Mouse (Mus musculus) liver, embryonic 15.5 days (tissue): ENCODE data around the gene Mxra8. TPM values are rescaled to one million over a fixed set of nuclear protein-coding genes. Genes with fewer than 3 reads are reported as not detected.
A peak's percentile ranks its signal among the peaks of the same experiment; 100 is the strongest.

Experiments
- ATAC-seq: fragments of 200-750 bp; cut with Nextera tagmentation; 2 replicates; pipeline ENCODE4 v1.8.0; 2017; ENCODE audit warnings: moderate number of reproducible peaks, mild to moderate bottlenecking, moderate library complexity; ENCODE audit not compliant: insufficient read depth
- H3K27ac ChIP-seq: fragments of 300-500 bp; sonication (generic); replicated peaks from 2 replicates; pipeline ENCODE4 v1.5.1; 2015; ENCODE audit warnings: mild to moderate bottlenecking, inconsistent platforms
- H3K27me3 ChIP-seq: fragments of 300-500 bp; sonication (generic); 2 replicates; pipeline ENCODE4 v1.6.1; 2015; ENCODE audit warnings: mild to moderate bottlenecking, inconsistent platforms
- H3K36me3 ChIP-seq: fragments of 300-500 bp; sonication (generic); replicated peaks from 2 replicates; pipeline ENCODE4 v1.6.1; 2015; ENCODE audit warnings: moderate library complexity, mild to moderate bottlenecking, inconsistent platforms
- H3K4me1 ChIP-seq: fragments of 300-500 bp; sonication (generic); replicated peaks from 2 replicates; pipeline ENCODE4 v1.6.1; 2015; ENCODE audit warnings: inconsistent platforms
- H3K4me2 ChIP-seq: fragments of 300-500 bp; sonication (generic); 2 replicates; pipeline ENCODE4 v1.6.1; 2015; ENCODE audit warnings: moderate library complexity, mild to moderate bottlenecking, inconsistent platforms
- H3K4me3 ChIP-seq: fragments of 300-500 bp; sonication (generic); replicated peaks from 2 replicates; pipeline ENCODE4 v1.5.1; 2015; ENCODE audit warnings: mild to moderate bottlenecking, inconsistent platforms
- H3K9ac ChIP-seq: fragments of 300-500 bp; sonication (generic); 2 replicates; pipeline ENCODE4 v1.6.1; 2015; ENCODE audit warnings: moderate library complexity, mild to moderate bottlenecking, inconsistent platforms
- H3K9me3 ChIP-seq: fragments of 300-500 bp; sonication (generic); replicated peaks from 2 replicates; pipeline ENCODE4 v1.6.1; 2016; ENCODE audit warnings: inconsistent platforms
- WGBS: fragments of 180-500 bp; shearing (Covaris S2); methylation state at CpG from one replicate; pipeline ENCODE4 v1.1.7; 2015; ENCODE audit warnings: mixed read lengths; ENCODE audit not compliant: insufficient replicate concordance; 5-methylcytosine and 5-hydroxymethylcytosine counted together
- polyA plus RNA-seq: library from polyadenylated mRNA; unstranded; fragments of >200 nt; fragmentation: Nextera tagmentation; extraction: Ambion mirVana; gene quantifications from 2 replicates; pipeline ENCODE4 v1.2.1, GENCODE M21; 2015

Gene Mxra8
- polyA plus RNA-seq: 7.7 and 9.9 TPM in 2 replicates

DNA sequence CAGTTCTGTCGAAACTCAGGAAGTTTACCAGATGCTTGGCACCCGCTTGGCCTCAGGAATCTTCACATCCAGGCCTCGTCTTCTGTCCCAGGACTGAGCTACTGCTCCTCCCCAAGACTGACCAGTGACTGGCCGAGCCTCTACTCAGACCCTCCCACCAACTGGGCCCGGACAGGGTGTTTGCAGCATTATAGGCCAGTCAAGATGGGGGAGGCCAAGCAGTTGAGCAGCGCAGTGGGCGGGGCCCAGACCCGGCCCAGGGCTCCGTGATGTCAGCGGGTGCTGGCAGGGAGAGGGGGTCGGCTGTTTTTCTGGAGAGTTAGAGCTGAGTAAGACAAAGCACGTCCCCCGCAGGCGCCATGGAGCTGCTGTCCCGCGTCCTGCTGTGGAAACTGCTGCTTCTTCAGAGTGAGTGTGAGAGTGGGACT is at the start of gene Mxra8:
Mxra8 (plus strand) TSS at position 198 of the 428 bp plus-strand sequence.
- Histone ChIP-seq H3K27me3 (peaks cover 40% of the 10 kb centered on the region), H3K9me3 (no peaks in the 10 kb centered on the region), H3K27ac (peak within 1 kb of the TSS; percentile 33), H3K9ac (0 out of 2 replicates have a peak within 1 kb of the TSS, but pooled peaks have one; percentile 57), H3K4me1 (peaks cover 34% of the 10 kb centered on the region), H3K4me3 (peak within 1 kb of the TSS; percentile 60), H3K4me2 (peak within 1 kb of the TSS; percentile 87), H3K36me3 (no peaks in the 10 kb centered on the region)
- 28% methylated on average over 16 of the region's 16 CpGs for WGBS
- ATAC-seq: peak; percentile 32

DNA sequence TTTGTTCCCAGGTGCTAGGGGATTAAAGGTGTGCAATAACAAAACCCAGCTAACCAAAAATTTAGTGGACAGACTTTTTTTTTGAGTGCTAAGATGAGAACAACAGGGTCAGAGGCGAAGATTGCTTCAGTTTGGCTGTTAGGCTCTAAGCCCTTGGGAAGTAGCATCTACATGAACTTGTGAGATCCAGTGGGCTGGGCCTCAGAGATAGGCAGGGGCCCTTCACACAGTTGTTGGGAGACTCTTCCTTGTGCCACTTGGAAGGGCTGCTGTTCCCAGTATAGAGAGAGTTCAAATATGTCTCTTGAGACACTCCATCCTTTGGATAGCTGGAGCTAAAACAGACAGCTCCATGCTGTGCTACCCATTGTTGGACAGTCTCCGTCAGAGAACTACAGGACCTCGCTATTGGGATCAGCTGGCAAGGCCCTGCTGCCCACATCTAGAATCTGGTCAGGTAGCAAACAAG is 49.4 kb upstream of the Mxra8 start, which contains the start of gene Ankrd65:
Ankrd65 (plus strand) TSS at position 419 of the 469 bp plus-strand sequence.
- Histone ChIP-seq H3K9ac (no peak within 1 kb of the TSS), H3K4me3 (no peak within 1 kb of the TSS), H3K9me3 (no peaks in the 10 kb centered on the region), H3K4me2 (no peak within 1 kb of the TSS), H3K4me1 (peaks cover 21% of the 10 kb centered on the region), H3K27ac (no peak within 1 kb of the TSS), H3K27me3 (peaks cover 17% of the 10 kb centered on the region), H3K36me3 (no peaks in the 10 kb centered on the region)
- ATAC-seq: no peak
- WGBS: 67% methylated on average over 3 of the region's 3 CpGs

DNA sequence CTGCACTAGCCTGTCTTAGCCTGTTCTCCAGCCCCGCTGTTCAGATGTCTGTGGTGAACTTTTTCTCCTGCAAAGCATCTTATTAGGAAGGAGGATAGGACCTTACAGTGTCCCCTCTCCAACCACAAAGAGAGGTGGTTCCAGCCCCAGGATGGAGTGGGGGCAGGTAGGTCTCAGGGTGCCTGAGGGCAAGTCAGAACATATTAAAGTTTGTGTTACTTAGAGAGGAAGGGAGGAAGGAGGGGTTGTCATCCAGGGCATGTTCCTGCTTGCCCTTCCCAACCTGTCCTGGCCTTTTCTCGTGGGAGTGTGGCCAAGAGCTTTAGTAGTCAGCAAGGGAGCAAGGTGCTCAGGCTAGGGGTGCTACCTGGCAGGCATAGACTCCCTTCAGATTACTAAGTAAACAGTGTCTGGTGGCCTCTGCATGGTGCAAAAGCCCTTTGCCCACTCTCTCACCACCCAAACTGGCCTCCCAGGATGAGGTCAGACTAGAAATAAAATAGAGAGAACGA is 48.8 kb upstream of the Mxra8 start:
- H3K36me3 ChIP-seq: no peaks in the 10 kb centered on the region
- H3K27ac ChIP-seq: no peak overlapping the region
- H3K4me2 ChIP-seq: no peak overlapping the region
- peaks cover 14% of the 10 kb centered on the region for H3K4me1 ChIP-seq
- peaks cover 14% of the 10 kb centered on the region for H3K27me3 ChIP-seq
- no peak overlapping the region for H3K4me3 ChIP-seq
- no peak overlapping the region for H3K9ac ChIP-seq
- no peaks in the 10 kb centered on the region for H3K9me3 ChIP-seq
- 58% methylated on average over 3 of the region's 3 CpGs for WGBS
- ATAC-seq: peak; percentile 23; the same call in 1 of the 2 replicates

DNA sequence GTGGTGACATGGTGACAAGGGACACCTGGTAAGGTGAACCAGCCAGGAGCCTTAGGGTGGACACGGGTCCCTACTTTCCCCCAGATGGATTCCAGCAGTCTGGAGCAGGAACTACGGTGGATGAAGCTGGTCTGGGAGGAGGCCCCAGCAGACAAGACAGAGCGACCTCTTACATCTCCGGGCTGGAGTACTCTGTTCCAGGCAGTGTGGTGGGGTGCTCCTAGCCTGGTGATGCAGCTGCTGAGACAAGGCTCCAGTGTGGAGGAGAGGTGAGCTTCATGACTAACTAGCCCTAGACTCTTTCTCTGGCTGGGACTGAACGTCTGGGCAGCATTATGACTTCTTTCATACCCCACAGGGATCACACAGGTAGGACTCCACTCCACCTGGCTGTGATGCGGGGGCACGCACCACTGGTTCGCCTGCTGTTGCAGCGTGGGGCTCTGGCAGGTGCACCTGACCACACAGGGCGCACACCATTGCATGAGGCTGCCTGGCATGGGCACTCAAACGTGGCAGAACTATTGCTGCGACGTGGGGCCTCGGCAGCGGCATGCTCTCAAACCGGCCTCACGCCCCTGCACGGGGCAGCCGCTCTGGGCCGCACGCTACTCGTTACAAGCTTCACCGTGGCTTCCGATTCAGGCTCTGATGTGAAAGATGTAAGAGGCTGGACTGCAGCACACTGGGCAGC is 48.1 kb upstream of the Mxra8 start:
- Histone ChIP-seq H3K27me3 (peaks cover 17% of the 10 kb centered on the region), H3K4me2 (no peak overlapping the region), H3K36me3 (no peaks in the 10 kb centered on the region), H3K4me1 (peaks cover 11% of the 10 kb centered on the region), H3K4me3 (no peak overlapping the region), H3K27ac (no peak overlapping the region), H3K9me3 (no peaks in the 10 kb centered on the region), H3K9ac (no peak overlapping the region)
- WGBS: 69% methylated on average over 24 of the region's 24 CpGs
- peak; percentile 8; the same call in 1 of the 2 replicates for ATAC-seq

DNA sequence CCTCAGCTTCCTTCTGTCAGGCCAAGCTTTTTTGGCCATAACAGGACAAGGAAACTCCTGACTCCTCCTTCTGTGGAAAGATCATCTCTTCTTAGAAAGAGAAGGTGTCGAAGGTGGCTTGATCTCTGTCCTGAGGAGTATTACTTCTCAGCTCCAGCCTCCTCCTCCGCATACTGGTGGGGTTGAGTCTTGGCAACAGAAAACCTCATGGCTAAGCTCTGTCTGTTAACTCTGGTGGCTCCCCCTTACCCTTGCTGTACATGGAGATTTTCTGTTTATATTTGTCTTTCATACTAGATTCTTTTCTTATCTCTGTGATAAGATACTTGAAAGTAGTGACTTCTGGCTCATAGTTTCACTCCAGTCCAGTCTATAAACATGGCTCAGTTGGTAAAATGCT is 45.8 kb upstream of the Mxra8 start:
- no peak overlapping the region for H3K4me3 ChIP-seq
- ATAC-seq: no peak
- peaks cover 5% of the 10 kb centered on the region for H3K4me1 ChIP-seq
- no peak overlapping the region for H3K9ac ChIP-seq
- peaks cover 33% of the 10 kb centered on the region for H3K27me3 ChIP-seq
- H3K4me2 ChIP-seq: no peak overlapping the region
- no peaks in the 10 kb centered on the region for H3K9me3 ChIP-seq
- no peaks in the 10 kb centered on the region for H3K36me3 ChIP-seq
- 57% methylated on average over 2 of the region's 2 CpGs for whole genome bisulfite sequencing
- no peak overlapping the region for H3K27ac ChIP-seq

DNA sequence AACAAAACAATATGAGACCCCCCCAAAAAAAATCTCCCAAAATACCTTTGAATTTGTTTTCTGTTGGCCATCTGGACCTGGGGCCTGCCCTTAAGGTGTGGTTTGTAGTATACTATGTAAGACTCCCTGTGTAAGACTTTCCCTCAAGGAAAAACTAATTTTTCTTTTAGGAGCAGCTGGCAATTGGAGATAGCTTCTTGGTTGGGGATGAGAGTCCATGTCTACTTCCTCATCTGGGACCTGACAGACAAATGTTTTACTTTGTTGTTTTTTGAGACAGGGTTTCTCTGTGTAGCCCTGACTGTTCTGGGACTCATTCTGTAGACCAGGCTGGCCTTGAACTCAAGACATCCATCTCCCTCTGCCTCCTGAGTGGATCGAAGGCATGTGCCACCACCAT is 37.4 kb upstream of the Mxra8 start:
- peak overlapping the region; percentile 87 for H3K4me2 ChIP-seq
- no peak for ATAC-seq
- WGBS: 100% methylated on average over 1 of the region's 1 CpGs

DNA sequence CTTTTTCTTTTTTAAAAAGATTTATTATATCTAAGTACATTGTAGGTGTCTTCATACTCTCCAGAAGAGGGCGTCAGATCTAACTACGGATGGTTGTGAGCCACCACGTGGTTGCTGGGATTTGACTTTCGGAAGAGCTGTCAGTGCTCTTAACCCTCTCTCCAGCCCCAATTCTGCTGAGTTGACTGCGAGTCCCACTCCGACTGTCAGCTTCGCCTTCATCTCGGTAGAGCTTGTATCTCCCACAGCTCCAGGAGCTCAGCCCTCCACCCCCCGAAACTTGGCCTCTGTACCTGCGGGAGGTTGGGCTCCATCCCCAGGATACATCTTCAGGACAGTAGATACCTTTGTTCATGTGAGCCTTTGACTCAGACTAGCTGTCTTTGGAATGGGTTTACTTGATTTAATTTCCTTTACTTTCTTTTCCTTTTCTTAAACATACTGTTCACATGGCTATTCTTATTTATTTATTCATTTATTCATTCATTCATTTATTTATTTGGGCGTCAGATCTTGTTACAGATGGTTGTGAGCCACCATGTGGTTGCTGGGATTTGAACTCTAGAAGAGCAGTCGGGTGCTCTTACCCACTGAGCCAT is 36.6 kb upstream of the Mxra8 start, which contains the start of gene Mrpl20:
Mrpl20 (plus strand) TSS at position 138 of the 599 bp plus-strand sequence.
- WGBS: 7% methylated on average over 12 of the region's 12 CpGs
- Histone ChIP-seq H3K9ac (peak within 1 kb of the TSS; percentile 79), H3K4me2 (peak within 1 kb of the TSS; percentile 87), H3K9me3 (no peaks in the 10 kb centered on the region), H3K4me1 (peaks cover 31% of the 10 kb centered on the region), H3K4me3 (peak within 1 kb of the TSS; percentile 76), H3K27ac (peak within 1 kb of the TSS; percentile 87), H3K36me3 (peaks cover 26% of the 10 kb centered on the region), H3K27me3 (peaks cover 23% of the 10 kb centered on the region)
- ATAC-seq: peak; percentile 44

More for the DNA sequence above, 37.4 kb upstream of the Mxra8 start:
- no peak overlapping the region for H3K4me3 ChIP-seq
- no peak overlapping the region for H3K9ac ChIP-seq
- H3K4me1 ChIP-seq: peaks cover 31% of the 10 kb centered on the region
- peaks cover 19% of the 10 kb centered on the region for H3K36me3 ChIP-seq
- H3K27me3 ChIP-seq: peaks cover 26% of the 10 kb centered on the region
- no peaks in the 10 kb centered on the region for H3K9me3 ChIP-seq
- H3K27ac ChIP-seq: no peak overlapping the region

DNA sequence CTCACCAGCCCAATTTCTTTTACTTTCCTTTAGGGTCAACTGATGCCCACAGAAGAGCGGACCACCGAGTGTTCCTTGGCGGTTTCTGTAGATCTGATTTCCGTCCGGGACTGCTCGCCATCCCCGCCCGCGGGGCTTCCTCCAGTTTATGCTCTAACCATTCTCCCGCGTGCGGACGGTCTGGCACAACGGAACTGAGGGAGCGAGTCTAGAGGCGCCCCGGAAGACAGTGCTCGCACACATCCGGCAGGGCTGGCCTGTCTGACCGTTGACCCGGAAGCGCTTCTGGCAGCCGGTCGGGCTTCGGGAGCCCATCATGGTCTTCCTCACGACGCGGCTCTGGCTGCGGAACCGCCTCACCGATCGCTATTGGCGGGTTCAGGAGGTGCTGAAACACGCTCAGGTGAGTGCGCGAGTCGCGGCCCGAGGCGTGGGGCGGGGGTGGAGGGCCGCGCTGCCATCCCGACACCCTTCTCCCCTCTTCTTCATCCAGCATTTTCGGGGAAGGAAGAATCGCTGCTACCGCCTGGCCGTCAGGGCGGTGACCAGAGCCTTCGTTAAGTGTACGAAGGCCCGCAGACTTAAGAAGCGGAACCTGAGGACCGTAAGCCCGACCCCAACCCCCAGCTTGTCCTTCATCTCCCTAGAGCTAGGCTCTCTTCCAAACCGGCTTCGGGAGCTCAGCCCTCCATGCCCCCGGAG is 36.0 kb upstream of the Mxra8 start:
- Histone ChIP-seq H3K9me3 (no peaks in the 10 kb centered on the region), H3K27ac (peak overlapping the region; percentile 87), H3K27me3 (peaks cover 18% of the 10 kb centered on the region; the same call in 1 of the 2 replicates), H3K4me1 (peaks cover 31% of the 10 kb centered on the region), H3K9ac (peak overlapping the region; percentile 79), H3K36me3 (peaks cover 33% of the 10 kb centered on the region), H3K4me3 (peak overlapping the region; percentile 76), H3K4me2 (peak overlapping the region; percentile 87)
- peak; percentile 99 for ATAC-seq
- WGBS: under 1% methylated on average over 58 of the region's 58 CpGs

DNA sequence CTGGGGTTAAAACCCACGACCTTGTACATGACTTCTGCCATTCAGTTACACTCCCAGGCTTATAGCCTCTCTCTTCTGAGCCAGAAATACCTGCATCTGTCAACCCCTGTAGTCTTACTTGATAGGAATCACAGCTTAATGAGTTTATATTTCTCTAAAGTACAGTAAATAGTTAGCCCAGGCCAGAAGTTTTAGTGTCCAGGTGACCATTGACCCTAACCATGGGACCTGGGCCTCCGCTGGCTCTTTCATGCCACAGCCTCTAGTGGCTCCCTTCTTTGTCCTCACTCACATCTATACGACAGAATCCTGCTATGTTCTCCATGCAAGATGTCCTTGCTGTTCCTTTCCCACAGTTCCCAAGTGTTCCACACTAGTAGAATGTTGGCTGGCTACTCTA is 31.6 kb upstream of the Mxra8 start:
- H3K36me3 ChIP-seq: peaks cover 61% of the 10 kb centered on the region
- H3K4me1 ChIP-seq: peaks cover 34% of the 10 kb centered on the region

DNA sequence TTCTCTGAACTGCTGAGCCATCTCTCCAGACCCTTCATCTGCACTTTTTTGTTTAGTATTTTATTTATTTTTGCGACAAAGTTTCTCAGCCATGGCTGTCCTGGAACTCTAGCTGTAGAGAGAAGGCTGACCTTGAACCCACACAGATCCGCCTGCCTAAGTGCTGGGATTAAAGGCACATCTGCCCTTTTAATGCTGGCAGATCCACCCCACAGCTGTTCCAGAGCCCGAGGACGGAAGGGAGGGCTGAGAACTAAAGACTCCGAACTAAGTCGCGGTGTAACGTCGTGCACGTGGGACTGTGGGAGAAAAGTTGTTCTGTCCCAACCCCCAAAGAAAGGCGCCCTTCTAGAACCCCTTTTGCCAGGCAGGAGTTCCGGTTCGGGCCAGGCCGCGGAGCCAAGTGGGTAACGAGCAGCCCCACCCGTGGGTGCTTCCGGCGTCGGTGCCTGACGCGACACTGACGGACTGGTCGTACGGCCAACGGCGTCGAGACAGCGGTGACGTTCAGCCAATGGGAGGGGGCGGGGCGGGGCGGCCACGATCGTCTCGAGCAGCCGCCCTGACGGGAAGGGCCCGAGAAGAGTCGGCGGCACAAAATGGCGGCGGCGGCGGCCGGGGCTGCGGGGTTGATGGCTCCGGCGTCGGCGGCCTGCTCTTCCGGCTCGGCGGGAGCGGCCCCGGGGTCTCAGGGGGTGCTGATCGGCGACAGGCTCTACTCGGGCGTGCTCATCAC is 27.4 kb upstream of the Mxra8 start, which contains the start of gene Ccnl2:
Ccnl2 (plus strand) TSS at position 561 of the 736 bp plus-strand sequence.
- Histone ChIP-seq H3K27ac (peak within 1 kb of the TSS; percentile 89), H3K4me3 (peak within 1 kb of the TSS; percentile 96), H3K4me2 (peak within 1 kb of the TSS; percentile 78), H3K9me3 (no peaks in the 10 kb centered on the region), H3K4me1 (peaks cover 34% of the 10 kb centered on the region), H3K9ac (peak within 1 kb of the TSS; percentile 99), H3K27me3 (no peaks in the 10 kb centered on the region), H3K36me3 (peaks cover 79% of the 10 kb centered on the region)
- peak; percentile 99 for ATAC-seq
- WGBS: under 1% methylated on average over 59 of the region's 60 CpGs

More for the DNA sequence above, 31.6 kb upstream of the Mxra8 start:
- H3K9ac ChIP-seq: no peak overlapping the region
- no peak overlapping the region for H3K4me3 ChIP-seq
- no peak for ATAC-seq
- 79% methylated on average over 3 of the region's 3 CpGs for WGBS
- no peaks in the 10 kb centered on the region for H3K27me3 ChIP-seq
- H3K9me3 ChIP-seq: no peaks in the 10 kb centered on the region
- no peak overlapping the region for H3K27ac ChIP-seq
- no peak overlapping the region for H3K4me2 ChIP-seq
